Mouse (Mus musculus): ENCODE measurements around the gene Setd7.

Gene Setd7

GRCm38 (mm10) chr3:51517467-51517866 is 43.2 kb downstream of the Setd7 start:
- DNase-seq: no peak

- DNase-seq: no peak
These were observed 48.7 kb downstream of the Setd7 start for GRCm38 (mm10) chr3:51511983-51512382.

- peak; percentile 85 for DNase-seq
These were observed 49.8 kb downstream of the Setd7 start for GRCm38 (mm10) chr3:51510903-51511302.

DNA sequence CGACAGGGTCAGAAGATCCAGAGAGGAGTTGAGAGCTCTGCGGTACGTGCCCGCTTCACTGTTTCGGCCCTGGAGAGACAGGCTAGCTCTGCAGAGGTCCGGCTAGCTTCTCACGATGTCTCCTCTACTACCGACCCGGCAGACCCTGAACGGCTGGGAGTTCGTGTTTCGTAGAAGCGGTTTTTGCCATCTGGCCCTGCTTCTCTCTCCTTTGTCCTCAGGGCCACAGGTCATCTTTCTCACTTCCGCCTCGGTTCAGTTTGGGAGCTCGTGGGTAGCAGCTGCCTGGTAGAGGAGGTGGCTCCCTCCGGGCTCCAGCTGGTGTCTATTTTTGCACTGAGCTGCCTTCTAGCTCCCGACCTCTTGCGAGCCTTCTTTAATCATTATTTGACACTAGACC is 55.2 kb downstream of the Setd7 start:
- no peak for DNase-seq

DNA sequence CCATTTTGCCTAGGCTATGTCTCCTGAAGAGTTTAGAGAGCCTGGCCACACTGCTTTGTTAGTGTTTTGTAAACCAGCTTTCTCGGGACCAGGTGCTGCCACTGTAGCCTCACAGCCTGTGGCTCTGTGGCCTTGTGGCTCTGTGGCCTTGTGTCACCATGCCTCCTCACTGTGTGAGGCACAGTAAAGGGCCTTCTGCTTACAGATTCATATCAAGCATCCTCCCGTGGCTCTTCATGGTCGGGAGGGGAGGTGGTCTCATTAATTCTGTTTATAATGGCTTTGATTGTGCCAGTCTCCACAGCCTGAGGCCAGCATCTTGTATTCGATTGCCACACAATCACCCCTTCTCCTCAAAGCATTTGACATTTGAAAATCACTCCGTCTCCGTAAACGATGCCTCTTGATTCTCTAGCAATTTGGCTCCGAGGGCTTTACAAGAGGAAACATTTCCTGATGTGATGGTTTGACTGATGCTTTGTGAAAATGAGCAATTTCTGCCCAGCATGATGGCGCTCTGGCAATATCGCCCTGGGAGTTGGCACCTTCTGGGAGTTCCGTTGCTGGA is 56.2 kb downstream of the Setd7 start:
- DNase-seq: no peak

DNA sequence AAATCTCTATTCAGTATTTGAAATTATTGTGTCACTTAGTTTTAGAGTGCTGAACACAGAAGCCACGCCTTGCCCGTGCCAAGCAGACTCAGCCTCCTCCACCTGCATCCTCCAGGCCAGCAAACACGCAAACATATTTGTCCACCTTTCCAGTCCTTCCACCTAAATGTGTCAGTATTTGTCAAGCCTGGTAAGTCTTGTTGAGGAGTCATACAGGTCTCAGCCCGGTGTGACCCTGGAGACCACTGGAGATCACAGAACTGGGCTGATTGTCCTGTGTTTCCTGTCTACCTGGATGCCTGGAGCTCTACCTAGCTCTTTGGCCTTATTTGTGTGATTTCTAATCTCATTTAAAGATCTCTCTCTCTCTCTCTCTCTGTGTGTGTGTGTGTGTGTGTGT is 60.8 kb downstream of the Setd7 start:
- no peak for DNase-seq

DNA sequence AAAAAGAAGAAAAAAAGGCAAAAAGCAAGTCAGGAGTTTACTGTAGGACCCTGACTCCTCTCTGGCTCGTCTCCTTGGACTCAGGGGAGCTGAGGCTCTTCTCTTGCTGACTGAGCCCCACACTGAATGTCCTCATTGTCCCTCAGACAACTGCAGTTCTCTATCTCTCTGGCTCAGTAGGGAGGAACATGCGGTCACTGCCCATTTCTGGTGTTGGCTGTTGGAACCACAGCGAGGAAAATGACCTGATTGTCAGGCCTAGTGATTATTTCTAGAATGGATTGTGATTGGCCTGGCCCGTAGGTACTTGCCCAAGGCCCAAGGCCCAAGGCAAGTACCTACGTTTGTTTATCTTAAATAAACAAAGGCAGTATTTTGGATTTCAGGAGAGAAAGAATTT is 62.0 kb downstream of the Setd7 start:
- DNase-seq: no peak

DNA sequence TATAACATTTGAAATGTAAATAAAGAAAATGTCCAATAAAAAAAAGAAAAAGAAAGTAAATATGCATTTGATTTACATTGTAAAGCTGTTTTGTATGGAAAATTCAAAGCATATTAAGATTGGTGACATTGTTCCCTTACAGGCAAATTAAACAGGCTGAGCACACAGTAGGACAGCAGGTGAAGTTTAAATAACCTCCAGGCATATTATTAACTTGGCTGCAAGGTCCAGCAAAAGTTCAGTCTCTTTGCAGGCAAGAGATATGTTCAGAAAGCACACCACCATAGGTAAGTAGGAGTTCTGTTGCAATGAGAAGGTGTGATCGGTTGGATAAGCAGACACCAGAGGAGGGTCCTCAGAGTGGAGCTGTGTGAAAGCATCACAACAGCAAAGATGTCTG is 62.7 kb downstream of the Setd7 start:
- DNase-seq: no peak

GRCm38 (mm10) chr3:51495646-51496045 is 65.0 kb downstream of the Setd7 start:
- peak; percentile 28 for DNase-seq

DNA sequence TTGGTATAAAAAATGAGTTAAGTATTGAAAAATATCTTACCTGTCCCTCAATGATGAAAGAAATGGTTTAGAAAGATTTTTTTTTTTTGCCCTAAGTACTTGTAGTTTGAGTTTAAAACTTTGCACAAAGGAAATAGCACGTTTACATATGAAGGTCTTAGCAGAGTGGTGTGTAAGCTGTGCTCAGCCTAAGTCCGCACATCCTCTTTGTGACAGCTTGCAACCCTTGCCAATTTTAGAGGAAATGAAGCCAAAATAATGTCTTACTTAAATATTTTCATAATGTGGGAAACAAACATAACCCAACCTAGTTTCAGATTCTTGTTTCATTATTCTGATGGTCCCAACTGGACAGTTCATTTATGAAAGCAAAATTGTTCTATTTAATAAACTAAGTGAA is 66.2 kb downstream of the Setd7 start:
- no peak for DNase-seq

- DNase-seq: no peak
These were observed 67.3 kb downstream of the Setd7 start for GRCm38 (mm10) chr3:51493272-51493838.

DNA sequence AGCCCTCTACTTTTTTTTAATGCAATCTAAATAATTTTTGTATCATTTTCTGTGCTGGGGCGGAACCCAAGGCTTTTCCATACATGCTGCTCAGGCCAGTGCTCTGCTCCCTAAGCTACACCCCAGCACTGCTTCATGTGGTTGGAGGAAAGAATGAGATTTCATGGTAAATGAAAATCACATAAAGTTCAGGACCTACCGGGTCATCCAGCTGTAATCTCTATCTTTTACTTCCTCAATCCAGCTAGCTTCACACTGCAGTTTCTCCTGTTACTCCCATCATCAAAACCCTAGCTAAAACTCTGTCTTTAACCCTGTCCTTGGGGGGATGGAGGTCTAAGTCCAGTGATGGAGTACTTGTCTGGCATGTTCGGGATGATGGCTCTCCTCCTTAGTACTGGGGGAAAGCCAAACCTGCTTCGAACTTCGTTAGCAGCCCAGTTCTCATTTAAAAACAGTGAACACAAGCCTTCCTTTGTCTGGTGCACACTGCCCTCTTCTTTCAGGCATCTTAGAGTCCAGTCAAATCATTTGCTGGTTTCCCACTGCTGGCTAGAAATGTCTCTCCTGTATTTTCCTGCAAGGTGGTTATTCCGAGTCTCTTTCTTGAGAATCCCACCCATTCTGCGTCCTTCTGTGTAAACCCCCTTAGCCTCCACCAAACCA is 70.5 kb downstream of the Setd7 start:
- DNase-seq: no peak

DNA sequence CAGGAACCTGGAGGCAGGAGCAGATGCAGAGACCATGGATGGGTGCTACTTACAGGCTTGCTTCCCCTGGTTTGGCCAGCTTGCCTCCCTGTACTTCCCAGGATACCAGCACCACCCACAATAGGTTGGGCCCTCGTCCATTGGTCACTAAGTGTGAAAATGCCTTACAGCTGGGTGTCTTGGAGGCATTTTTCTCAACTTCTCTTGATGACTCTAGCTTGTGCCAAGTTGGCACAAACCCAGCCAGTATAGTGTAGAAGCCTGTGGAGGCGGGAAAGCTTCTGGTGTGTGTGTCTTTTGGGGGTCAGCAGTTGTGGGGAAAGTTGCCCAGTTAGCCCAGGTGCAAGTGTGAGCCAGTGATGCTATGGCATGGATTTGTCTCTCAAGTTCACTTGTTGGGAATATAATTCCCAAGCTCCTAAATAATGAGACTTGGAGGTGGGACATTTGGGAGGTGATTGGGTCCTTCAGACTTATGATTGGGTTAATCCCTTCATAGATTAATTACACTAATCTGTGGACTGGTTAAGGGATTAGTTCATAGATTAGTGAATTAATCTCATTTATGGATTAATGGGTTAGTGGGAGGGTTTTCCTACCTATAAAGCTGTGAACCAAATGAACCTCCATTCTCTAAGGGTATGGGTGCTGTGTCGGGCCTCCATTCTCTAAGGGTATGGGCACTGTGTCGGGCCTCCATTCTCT is 74.0 kb downstream of the Setd7 start:
- DNase-seq: no peak

GRCm38 (mm10) chr3:51485347-51485746 is 75.3 kb downstream of the Setd7 start:
- DNase-seq: no peak

DNA sequence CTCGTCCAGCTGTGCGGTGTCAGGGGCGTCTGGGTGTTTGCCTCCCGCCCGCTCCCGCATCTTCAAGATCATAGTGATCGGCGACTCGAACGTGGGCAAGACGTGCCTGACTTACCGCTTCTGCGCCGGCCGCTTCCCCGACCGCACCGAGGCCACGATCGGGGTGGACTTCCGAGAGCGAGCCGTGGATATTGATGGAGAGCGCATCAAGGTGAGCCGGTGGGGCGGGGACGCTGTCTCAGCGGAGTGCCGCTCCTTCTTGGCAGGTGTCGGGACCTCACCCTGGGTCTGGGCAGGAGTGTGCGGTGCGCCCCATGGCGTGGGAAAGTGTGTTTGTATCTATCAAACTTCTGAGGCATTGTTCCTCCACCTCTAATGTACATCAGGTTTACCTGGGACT is 76.3 kb downstream of the Setd7 start:
- no peak for DNase-seq

- peak; percentile 97 for DNase-seq
These were observed 76.8 kb downstream of the Setd7 start, which contains the start of gene Rab33b for GRCm38 (mm10) chr3:51483741-51484359. TSS of gene Rab33b (plus strand) at chr3:51483920.

DNA sequence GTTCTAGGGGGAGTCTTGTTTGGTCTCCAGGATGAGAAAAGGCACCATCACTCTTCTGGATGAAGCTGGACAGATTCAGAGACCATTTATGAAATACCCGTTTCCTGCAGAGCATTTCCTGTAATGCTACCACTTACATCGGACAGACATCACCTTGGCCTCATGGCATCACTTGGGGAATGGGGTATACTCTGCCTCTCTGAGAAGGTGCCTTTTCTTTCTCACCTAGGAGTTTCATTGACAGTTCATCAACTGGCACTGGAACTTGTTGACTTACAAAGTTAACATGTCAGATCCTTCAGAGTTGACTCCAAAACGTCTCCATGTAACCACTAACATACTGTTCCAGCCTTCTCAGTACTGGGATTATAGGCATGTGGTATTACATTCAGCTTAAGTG is 77.9 kb downstream of the Setd7 start:
- DNase-seq: no peak

GRCm38 (mm10) chr3:51481881-51482280 is 78.8 kb downstream of the Setd7 start:
- DNase-seq: no peak

DNA sequence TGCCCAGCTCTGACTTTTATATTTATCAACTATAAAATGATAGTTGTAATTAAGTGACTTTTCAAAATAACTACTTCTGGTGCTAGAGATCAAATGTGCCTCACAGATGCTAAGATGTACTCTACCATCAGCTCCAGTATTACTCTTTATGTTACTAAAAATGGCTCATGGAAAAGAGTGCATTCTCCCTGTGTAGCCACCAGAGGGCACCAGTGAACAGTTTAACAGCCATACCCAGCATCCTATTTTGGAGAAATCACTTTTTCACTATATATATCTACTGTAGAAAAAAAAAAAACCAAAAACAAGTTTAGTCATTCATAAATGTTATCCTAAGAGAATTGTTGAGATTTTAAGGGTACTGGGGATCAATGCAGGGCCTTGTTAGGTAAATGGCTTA is 79.6 kb downstream of the Setd7 start:
- DNase-seq: peak; percentile 54

DNA sequence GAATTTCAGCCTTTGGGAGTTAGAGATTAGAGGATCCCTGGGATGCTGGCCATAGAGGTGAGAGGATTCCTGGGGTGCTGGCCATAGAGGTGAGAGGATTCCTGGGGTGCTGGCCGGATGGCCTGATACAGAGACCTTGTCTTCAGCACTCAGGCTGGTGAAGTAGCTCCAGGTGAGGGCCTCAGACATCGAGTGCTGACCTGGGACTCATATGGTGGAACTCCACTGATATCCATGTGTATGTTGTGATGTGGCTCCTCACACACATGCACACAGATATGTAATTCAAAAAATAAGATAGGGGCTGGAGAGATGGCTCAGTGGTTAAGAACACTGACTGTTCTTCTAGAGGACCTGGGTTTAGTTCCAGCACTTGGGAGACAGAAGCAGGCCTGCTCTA is 80.8 kb downstream of the Setd7 start:
- no peak for DNase-seq

GRCm38 (mm10) chr3:51475706-51476105 is 85.0 kb downstream of the Setd7 start:
- DNase-seq: no peak

DNA sequence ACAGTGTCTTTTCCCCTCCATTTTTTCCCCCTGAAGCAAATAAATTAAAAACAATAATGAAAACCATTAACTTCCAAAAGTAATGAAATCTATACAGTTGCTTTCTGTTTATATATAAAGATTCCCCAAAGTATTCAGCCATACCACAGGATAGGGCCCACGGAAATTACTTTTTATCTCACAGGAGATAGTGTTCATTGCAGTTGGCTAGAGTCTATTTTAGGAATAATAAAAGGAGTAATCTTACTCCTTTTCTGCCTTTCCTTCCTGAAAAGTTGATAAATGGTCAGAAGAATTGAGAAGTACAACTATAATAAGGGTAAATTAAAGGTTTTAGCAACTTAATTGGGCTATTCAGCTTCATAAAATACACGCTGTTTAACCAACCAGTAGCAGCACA is 92.1 kb downstream of the Setd7 start:
- DNase-seq: no peak
